Mouse (Mus musculus) liver, embryonic 13.5 days (tissue): ENCODE measurements around the gene Adora2a. TPM values are rescaled to one million over a fixed set of nuclear protein-coding genes. Genes with fewer than 3 reads are reported as not detected.

ENCODE experiments used
- polyA plus RNA-seq: library from polyadenylated mRNA; unstranded; fragments of >200 nt; fragmentation: Nextera tagmentation; extraction: Ambion mirVana; gene quantifications from 2 replicates; pipeline ENCODE4 v1.2.1, GENCODE M21; 2015

Adora2a gene
- polyA plus RNA-seq, 1 experiment from 2014 or later: 1.7 TPM

Other genes with a start within 250 kb of the Adora2a start
- 5.6 and 7.5 TPM in 2 replicates for gene Specc1l, start 104.8 kb upstream of the Adora2a start, polyA plus RNA-seq
- gene Upb1, start 84.2 kb downstream of the Adora2a start, polyA plus RNA-seq: 12.0 and 14.2 TPM in 2 replicates
- gene Snrpd3, start 200.7 kb downstream of the Adora2a start, polyA plus RNA-seq: 109 and 141 TPM in 2 replicates
- gene Gucd1, start 201.1 kb downstream of the Adora2a start, polyA plus RNA-seq: 48.7 and 50.4 TPM in 2 replicates
- 0.05 and 0.07 TPM in 2 replicates for gene Lrrc75b, start 243.5 kb downstream of the Adora2a start, polyA plus RNA-seq
- 4.7 and 5.4 TPM in 2 replicates for gene Ggt1, start 244.7 kb downstream of the Adora2a start, polyA plus RNA-seq